Mouse (Mus musculus) cortical plate, adult 2 months (tissue): ENCODE data around the gene Gfpt1.
"Not testable (repeated sequence)": the region's sequence is repeated elsewhere in the genome, so short reads cannot be mapped to it uniquely, and the experiment has no call there.

Experiments
- CTCF ChIP-seq: fragments of 200-500 bp; IDR thresholded peaks from 2 replicates; pipeline ENCODE4 v1.5.1; 2011; ENCODE audit warnings: mild to moderate bottlenecking, control low read depth, low read length; ENCODE audit not compliant: insufficient read depth; ENCODE audit errors: extremely low read depth
- POLR2A ChIP-seq: fragments of 200-500 bp; IDR thresholded peaks from 2 replicates; pipeline ENCODE4 v1.6.1; 2011; ENCODE audit warnings: mild to moderate bottlenecking, low read length, control low read depth; ENCODE audit not compliant: insufficient read depth; ENCODE audit errors: extremely low read depth

GRCm38 (mm10) chr6:87031310-87031709 lies 11.3 kb upstream of the Gfpt1 start:
- not testable (repeated sequence) for TF ChIP-seq CTCF, POLR2A
